Comparison of ENCODE assay signal across 12 mouse cellular contexts in genomic region chr10:60046696-60047095, GRCm38 (mm10). TPM values are rescaled to one million over a fixed set of nuclear protein-coding genes. Genes with fewer than 3 reads are reported as not detected.
DNase-seq lines count a peak whose midpoint lies in the region; ATAC-seq and TF ChIP-seq lines count a peak whose summit lies in the region.
"Had no signal": no experiment of that assay in that cellular context is flagged by ENCODE, and none has a peak within 500 bp of the region (broad histone marks: within the 10 kb centered on the region; RNA-seq: fewer than 3 reads in every experiment).

No protein-coding gene starts in this region.

- H3K4me1 ChIP-seq in hindbrain, postnatal 0 days (ENCODE audit: insufficient read depth, low read length): no peaks in the 10 kb centered on the region
- 0 out of 2 replicates have a peak, but pooled peaks cover 4% of the 10 kb centered on the region for H3K4me1 ChIP-seq in hindbrain, embryonic 13.5 days (replicated peaks)
- H3K4me1 ChIP-seq in lung, embryonic 16.5 days (replicated peaks; ENCODE audit: control insufficient read depth, insufficient read depth, low read length): 0 out of 2 replicates have a peak, but pooled peaks cover 2% of the 10 kb centered on the region
- H3K4me1 ChIP-seq: neural tube, embryonic 12.5 days had no signal

- TF ChIP-seq CTCF in hindbrain, postnatal 0 days (IDR thresholded peaks at IDR 0.05; ENCODE audit: low read depth): no peak

- H3K4me2 ChIP-seq in hindbrain, postnatal 0 days (ENCODE audit: low read depth, low read length): no peak overlapping the region
- no peak overlapping the region for H3K4me2 ChIP-seq in hindbrain, embryonic 13.5 days
- no peak overlapping the region for H3K4me2 ChIP-seq in lung, embryonic 16.5 days (ENCODE audit: low read depth, low read length)
- H3K4me2 ChIP-seq: neural tube, embryonic 12.5 days had no signal

- H3K9ac ChIP-seq in hindbrain, postnatal 0 days (replicated peaks; ENCODE audit: low read length): no peak overlapping the region
- H3K9ac ChIP-seq in hindbrain, embryonic 13.5 days: no peak overlapping the region
- no peak overlapping the region for H3K9ac ChIP-seq in lung, embryonic 16.5 days (ENCODE audit: low read length)
- H3K9ac ChIP-seq: neural tube, embryonic 12.5 days had no signal

- no peak overlapping the region for H3K27ac ChIP-seq in hindbrain, postnatal 0 days
- H3K27ac ChIP-seq in hindbrain, embryonic 13.5 days: no peak overlapping the region
- no peak overlapping the region for H3K27ac ChIP-seq in lung, embryonic 16.5 days (ENCODE audit: low read length)
- H3K27ac ChIP-seq: neural tube, embryonic 12.5 days had no signal

- ATAC-seq in hindbrain, postnatal 0 days: no peak
- ATAC-seq in hindbrain, embryonic 13.5 days (ENCODE audit: low FRiP score): no peak
- ATAC-seq in lung, embryonic 16.5 days (ENCODE audit: low read depth): peak; percentile 51; the same call in 1 of the 2 replicates

- H3K4me3 ChIP-seq in hindbrain, postnatal 0 days (ENCODE audit: low read length): no peak overlapping the region
- no peak overlapping the region for H3K4me3 ChIP-seq in hindbrain, embryonic 13.5 days
- no peak overlapping the region for H3K4me3 ChIP-seq in lung, embryonic 16.5 days (ENCODE audit: low read length)
- H3K4me3 ChIP-seq: neural tube, embryonic 12.5 days had no signal

- DNase-seq in hindbrain, postnatal 0 days (ENCODE audit: low spot score): peak; percentile 69
- peak; percentile 88 for DNase-seq in brain, adult 2 months (ENCODE audit: low read depth, low spot score)
- peak; percentile 33 to 36 for DNase-seq in cerebellum, postnatal 14 days
- DNase-seq in adrenal gland, adult 2 months: no peak
- DNase-seq in natural killer cell, adult 2 months (ENCODE audit: low spot score in 2 of 2): no peak
- no peak for DNase-seq in spleen, postnatal 14 days (ENCODE audit: low spot score in 2 of 2)
- DNase-seq: adrenal gland, postnatal 25 days; gastrocnemius, postnatal 10 days had no signal

- H3K9me3 ChIP-seq in hindbrain, postnatal 0 days (ENCODE audit: low read length): no peaks in the 10 kb centered on the region
- no peaks in the 10 kb centered on the region for H3K9me3 ChIP-seq in hindbrain, embryonic 13.5 days
- H3K9me3 ChIP-seq in lung, embryonic 16.5 days (ENCODE audit: control insufficient read depth, low read length): no peaks in the 10 kb centered on the region
- H3K9me3 ChIP-seq: G1E; neural tube, embryonic 12.5 days had no signal

- H3K36me3 ChIP-seq in hindbrain, postnatal 0 days (ENCODE audit: insufficient read depth, low read length): no peaks in the 10 kb centered on the region
- H3K36me3 ChIP-seq in hindbrain, embryonic 13.5 days: peaks cover 26% of the 10 kb centered on the region
- peaks cover 4% of the 10 kb centered on the region; the same call in 1 of the 2 replicates for H3K36me3 ChIP-seq in lung, embryonic 16.5 days (ENCODE audit: control insufficient read depth, insufficient read depth, low read length)

- no peaks in the 10 kb centered on the region for H3K27me3 ChIP-seq in hindbrain, postnatal 0 days (ENCODE audit: insufficient read depth, low read length)
- H3K27me3 ChIP-seq in hindbrain, embryonic 13.5 days: no peaks in the 10 kb centered on the region
- no peaks in the 10 kb centered on the region for H3K27me3 ChIP-seq in lung, embryonic 16.5 days (ENCODE audit: control insufficient read depth, insufficient read depth, low read depth, low read length)
- H3K27me3 ChIP-seq: neural tube, embryonic 12.5 days had no signal

- WGBS in hindbrain, postnatal 0 days: 30% methylated on average over 5 of the region's 5 CpGs
- 52% methylated on average over 5 of the region's 5 CpGs for WGBS in hindbrain, embryonic 13.5 days
- 22% methylated on average over 5 of the region's 5 CpGs for WGBS in lung, embryonic 16.5 days

RNA-seq across cellular contexts. Expression of gene Anapc16, which starts 43.8 kb away (rescaled TPM):
- total RNA-seq in hindbrain, postnatal 0 days (2014; rRNA removed): 62.6 and 70.1 TPM in 2 replicates
- polyA plus RNA-seq in hindbrain, postnatal 0 days (2015; fragmentation: Nextera tagmentation; extraction: Ambion mirVana): 132 and 133 TPM in 2 replicates
- polyA plus RNA-seq in hindbrain, embryonic 13.5 days (2015; fragmentation: Nextera tagmentation; extraction: Ambion mirVana): 127 and 134 TPM in 2 replicates
- polyA plus RNA-seq in lung, embryonic 16.5 days (2015; fragmentation: Nextera tagmentation; extraction: Ambion mirVana): 103 and 104 TPM in 2 replicates
- total RNA-seq in adrenal gland, adult 2 months (2021): 10 to 100 TPM; 60.4 to 66.3 TPM
- polyA plus RNA-seq in adrenal gland, adult 2 months (2012; rRNA removed): 33.4 and 40.8 TPM in 2 replicates

RNA-seq across cellular contexts. Expression of gene Ascc1, which starts 44.1 kb away (rescaled TPM):
- 10.6 and 11.5 TPM in 2 replicates for total RNA-seq in hindbrain, postnatal 0 days (2014; rRNA removed)
- polyA plus RNA-seq in hindbrain, postnatal 0 days (2015; fragmentation: Nextera tagmentation; extraction: Ambion mirVana): 41.8 and 42.9 TPM in 2 replicates
- 47.1 and 47.5 TPM in 2 replicates for polyA plus RNA-seq in hindbrain, embryonic 13.5 days (2015; fragmentation: Nextera tagmentation; extraction: Ambion mirVana)
- polyA plus RNA-seq in lung, embryonic 16.5 days (2015; fragmentation: Nextera tagmentation; extraction: Ambion mirVana): 48.2 and 51.6 TPM in 2 replicates
- 10 to 100 TPM; 24.8 to 32.0 TPM for total RNA-seq in adrenal gland, adult 2 months (2021)
- polyA plus RNA-seq in adrenal gland, adult 2 months (2012; rRNA removed): 17.7 and 23.8 TPM in 2 replicates

RNA-seq across cellular contexts. Expression of gene Spock2, which starts 59.3 kb away (rescaled TPM):
- 283 and 297 TPM in 2 replicates for total RNA-seq in hindbrain, postnatal 0 days (2014; rRNA removed)
- polyA plus RNA-seq in hindbrain, postnatal 0 days (2015; fragmentation: Nextera tagmentation; extraction: Ambion mirVana): 98.0 and 106 TPM in 2 replicates
- polyA plus RNA-seq in hindbrain, embryonic 13.5 days (2015; fragmentation: Nextera tagmentation; extraction: Ambion mirVana): 67.9 and 76.3 TPM in 2 replicates
- polyA plus RNA-seq in lung, embryonic 16.5 days (2015; fragmentation: Nextera tagmentation; extraction: Ambion mirVana): 4.4 and 4.7 TPM in 2 replicates
- 10 to 100 TPM; 34.8 to 59.0 TPM for total RNA-seq in adrenal gland, adult 2 months (2021)
- 21.8 and 22.9 TPM in 2 replicates for polyA plus RNA-seq in adrenal gland, adult 2 months (2012; rRNA removed)
- total RNA-seq: G1E had no signal
- polyA plus RNA-seq: G1E had no signal

Comparison
In these comparisons a context has a peak if more than half of its experiments do, and no peak if none do; other contexts are left out.
1. DNase-seq: peak in hindbrain, postnatal 0 days (single experiment), brain, adult 2 months (single experiment) and cerebellum, postnatal 14 days (2 of 2); none in adrenal gland, adult 2 months (single experiment), natural killer cell, adult 2 months (0 of 2) and spleen, postnatal 14 days (0 of 2).